Mouse (Mus musculus) heart, postnatal 25 days (tissue): Measurements from ENCODE around the gene Zfp936. TPM values are rescaled to one million over a fixed set of nuclear protein-coding genes. Genes with fewer than 3 reads are reported as not detected.
"Not testable (repeated sequence)": the region's sequence is repeated elsewhere in the genome, so short reads cannot be mapped to it uniquely, and the experiment has no call there.

Experiments
- DNase-seq: peaks from one replicate; pipeline ENCODE4 v3.0.0; 2022; ENCODE audit warnings: low spot score
- intact Hi-C: fragments of 180-260 bp; cut with DNase I; formaldehyde crosslinking; loops from one replicate; pipeline ENCODE4 v1.15.1; 2025
- microRNA-seq: library from miRNA; unstranded; fragments of <30 nt; microRNA quantifications from one replicate; pipeline ENCODE4 v1.2.0, GENCODE M21; 2022
- total RNA-seq, 2 experiments: library from RNA; stranded (reverse); gene quantifications; 2 replicates each; pipeline ENCODE4 v1.2.3; 2021

Zfp936 gene
- total RNA-seq: not detected

GRCm38 (mm10) chr7:43113929-43114328 lies at the start of gene Zfp936:
Gene Zfp936, plus strand, starts transcription at chr7:43114229.
- DNase-seq, intact Hi-C loops: not testable (repeated sequence)

- intact Hi-C loops: no loop called here
- DNase-seq: no peak
These were observed 36.2 kb upstream of the Zfp936 start for GRCm38 (mm10) chr7:43077831-43078230.

- DNase-seq: not testable (repeated sequence)
- intact Hi-C loops: loop anchor here (5.0 kb wide), 1 partner anchor 74 kb away; no protein-coding TSS in a partner anchor
These were observed 14.7 kb downstream of the Zfp936 start for GRCm38 (mm10) chr7:43128691-43129090.

GRCm38 (mm10) chr7:43164121-43164520 lies 50.1 kb downstream of the Zfp936 start:
- DNase-seq, intact Hi-C loops: not testable (repeated sequence)

- DNase-seq, intact Hi-C loops: not testable (repeated sequence)
These were observed 53.1 kb downstream of the Zfp936 start for GRCm38 (mm10) chr7:43167101-43167500.

- DNase-seq, intact Hi-C loops: not testable (repeated sequence)
These were observed 53.8 kb downstream of the Zfp936 start for GRCm38 (mm10) chr7:43167811-43168210.

- DNase-seq, intact Hi-C loops: not testable (repeated sequence)
These were observed 54.2 kb downstream of the Zfp936 start for GRCm38 (mm10) chr7:43168212-43168611.

- no peak for DNase-seq
- intact Hi-C loops: no loop called here
These were observed 63.1 kb downstream of the Zfp936 start for GRCm38 (mm10) chr7:43177003-43177702.

GRCm38 (mm10) chr7:43213781-43214180 lies 99.8 kb downstream of the Zfp936 start:
- intact Hi-C loops, DNase-seq: not testable (repeated sequence)

Small RNA genes within 50 kb of the gene (microRNA-seq; reads per million reads assigned to microRNA genes)
- gene Gm22707: not detected

Other genes starting within 250 kb of the Zfp936 start
- gene Gm2381, start 247.0 kb upstream of the Zfp936 start, total RNA-seq: under 1 TPM; 0.06 to 0.08 TPM
- gene Vmn2r63, start 180.4 kb upstream of the Zfp936 start, total RNA-seq: not detected
- not detected for gene Gm9268, start 95.5 kb upstream of the Zfp936 start, total RNA-seq
- gene Zfp715, start 199.1 kb downstream of the Zfp936 start, total RNA-seq: 10 to 100 TPM; 17.3 to 18.4 TPM
- not detected for gene Siglecf, start 237.1 kb downstream of the Zfp936 start, total RNA-seq